Mouse (Mus musculus) frontal cortex, postnatal 14 days (tissue): ENCODE results near the gene Drd3.

ENCODE experiments used
- DNase-seq, 2 experiments: peaks; one replicate each; pipeline ENCODE4 v3.0.0; 2022; ENCODE audit warnings: low spot score in 2 of 2

Gene Drd3

GRCm38 (mm10) chr16:43753751-43754150 is at the start of gene Drd3:
Gene Drd3, plus strand, starts transcription at chr16:43754026.
- no peak for DNase-seq

- no peak for DNase-seq
Observed at GRCm38 (mm10) chr16:43708335-43709061, 45.3 kb upstream of the Drd3 start.

GRCm38 (mm10) chr16:43709062-43709413 is 44.8 kb upstream of the Drd3 start:
- DNase-seq = no peak

GRCm38 (mm10) chr16:43709432-43710133 is 44.2 kb upstream of the Drd3 start:
- no peak for DNase-seq

- no peak for DNase-seq
Observed at GRCm38 (mm10) chr16:43710134-43710475, 43.7 kb upstream of the Drd3 start.

GRCm38 (mm10) chr16:43710651-43711050 is 43.2 kb upstream of the Drd3 start:
- no peak for DNase-seq

GRCm38 (mm10) chr16:43711361-43711760 is 42.5 kb upstream of the Drd3 start:
- DNase-seq = no peak

- DNase-seq = no peak
Observed at GRCm38 (mm10) chr16:43724444-43724843, 29.4 kb upstream of the Drd3 start.

GRCm38 (mm10) chr16:43729506-43730221 is 24.2 kb upstream of the Drd3 start:
- DNase-seq = no peak

GRCm38 (mm10) chr16:43730281-43730680 is 23.5 kb upstream of the Drd3 start:
- DNase-seq = no peak

- no peak for DNase-seq
Observed at GRCm38 (mm10) chr16:43732496-43732895, 21.3 kb upstream of the Drd3 start.

GRCm38 (mm10) chr16:43732900-43733299 is 20.9 kb upstream of the Drd3 start:
- no peak for DNase-seq

- DNase-seq = no peak
Observed at GRCm38 (mm10) chr16:43737933-43738332, 15.9 kb upstream of the Drd3 start.

- DNase-seq = no peak
Observed at GRCm38 (mm10) chr16:43740936-43741335, 12.9 kb upstream of the Drd3 start.

GRCm38 (mm10) chr16:43748424-43748823 is 5.4 kb upstream of the Drd3 start:
- no peak for DNase-seq

- DNase-seq = no peak
Observed at GRCm38 (mm10) chr16:43752900-43753299, 926 bp upstream of the Drd3 start.

GRCm38 (mm10) chr16:43772358-43772757 is 18.5 kb downstream of the Drd3 start:
- no peak for DNase-seq

GRCm38 (mm10) chr16:43772766-43773165 is 18.9 kb downstream of the Drd3 start:
- no peak for DNase-seq

GRCm38 (mm10) chr16:43773506-43773905 is 19.7 kb downstream of the Drd3 start:
- DNase-seq = no peak

- DNase-seq = no peak
Observed at GRCm38 (mm10) chr16:43776886-43777285, 23.1 kb downstream of the Drd3 start.

- no peak for DNase-seq
Observed at GRCm38 (mm10) chr16:43799541-43799940, 45.7 kb downstream of the Drd3 start.

GRCm38 (mm10) chr16:43800119-43800721 is 46.4 kb downstream of the Drd3 start:
- no peak for DNase-seq
